Mouse (Mus musculus) liver, adult 2 months (tissue): ENCODE measurements around the gene Ptk7. TPM values are rescaled to one million over a fixed set of nuclear protein-coding genes. Genes with fewer than 3 reads are reported as not detected.

Experiments
- DNase-seq: peaks from one replicate; pipeline ENCODE4 v3.0.0-alpha.2; 2011; ENCODE audit warnings: low read depth, low spot score; ENCODE audit errors: extremely low read depth
- H3K27ac ChIP-seq: fragments of 200-500 bp; replicated peaks from 2 replicates; pipeline ENCODE4 v1.5.1; 2012; ENCODE audit warnings: low read depth, mild to moderate bottlenecking, control low read depth, inconsistent platforms, low read length; ENCODE audit not compliant: insufficient read depth
- H3K27me3 ChIP-seq: fragments of 200-500 bp; 2 replicates; pipeline ENCODE4 v1.6.1; 2012; ENCODE audit warnings: mild to moderate bottlenecking, moderate library complexity, low read length, inconsistent platforms; ENCODE audit not compliant: control insufficient read depth, insufficient read depth
- H3K36me3 ChIP-seq: fragments of 200-500 bp; 2 replicates; pipeline ENCODE4 v1.6.1; 2012; ENCODE audit warnings: low read length, inconsistent platforms; ENCODE audit not compliant: control insufficient read depth, insufficient read depth
- H3K4me1 ChIP-seq: fragments of 200-500 bp; 2 replicates; pipeline ENCODE4 v1.6.1; 2011; ENCODE audit warnings: low read length; ENCODE audit not compliant: control insufficient read depth, insufficient read depth
- H3K4me3 ChIP-seq: fragments of 200-500 bp; 2 replicates; pipeline ENCODE4 v1.5.1; 2011; ENCODE audit warnings: low read depth, mild to moderate bottlenecking, control low read depth, low read length, moderate library complexity; ENCODE audit not compliant: insufficient read depth
- H3K79me2 ChIP-seq: fragments of 200-500 bp; 2 replicates; pipeline ENCODE4 v1.6.1; 2012; ENCODE audit warnings: inconsistent platforms, mild to moderate bottlenecking, low read length, moderate library complexity; ENCODE audit not compliant: control insufficient read depth, insufficient read depth
- H3K9ac ChIP-seq: fragments of 200-500 bp; 2 replicates; pipeline ENCODE4 v1.6.1; 2012; ENCODE audit warnings: low read depth, mild to moderate bottlenecking, control low read depth, inconsistent platforms, low read length
- CTCF ChIP-seq: fragments of 200-500 bp; IDR thresholded peaks from 2 replicates; pipeline ENCODE4 v1.5.1; 2011; ENCODE audit warnings: low read depth, low read length, control low read depth
- POLR2A ChIP-seq: fragments of 200-500 bp; IDR thresholded peaks from 2 replicates; pipeline ENCODE4 v1.6.1; 2011; ENCODE audit warnings: low read length, control low read depth; ENCODE audit not compliant: insufficient read depth; ENCODE audit errors: extremely low read depth
- WGBS: fragments of 180-500 bp; shearing (Covaris S2); methylation state at CpG from one replicate; pipeline ENCODE4 v1.1.7; 2018; 5-methylcytosine and 5-hydroxymethylcytosine counted together
- polyA plus RNA-seq: library from polyadenylated mRNA; depleted of rRNA; stranded (reverse); fragments of >200 nt; gene quantifications from 2 replicates; pipeline ENCODE4 v1.2.3, GENCODE M21; 2012
- total RNA-seq: library from RNA; depleted of rRNA; stranded (reverse); fragments of >200 nt; gene quantifications from 2 replicates; pipeline ENCODE4 v1.2.3, GENCODE M21; 2014

Ptk7 gene
- total and polyA plus RNA-seq, 2 experiments = 0.65 to 0.66 TPM

- Histone ChIP-seq H3K27ac (no peak overlapping the region), H3K4me3 (no peak overlapping the region), H3K79me2 (no peaks in the 10 kb centered on the region), H3K27me3 (no peaks in the 10 kb centered on the region), H3K9ac (no peak overlapping the region), H3K4me1 (no peaks in the 10 kb centered on the region), H3K36me3 (no peaks in the 10 kb centered on the region)
- 70% methylated on average over 27 of the region's 27 CpGs for WGBS
- DNase-seq = no peak
- no peak for TF ChIP-seq CTCF
- TF ChIP-seq POLR2A = no peak
Observed at GRCm38 (mm10) chr17:46618769-46619682, 10.3 kb downstream of the Ptk7 start.

GRCm38 (mm10) chr17:46618394-46618768 is 10.9 kb downstream of the Ptk7 start:
- Histone ChIP-seq H3K27ac (no peak overlapping the region), H3K4me1 (no peaks in the 10 kb centered on the region), H3K79me2 (no peaks in the 10 kb centered on the region), H3K27me3 (no peaks in the 10 kb centered on the region), H3K9ac (no peak overlapping the region), H3K4me3 (no peak overlapping the region), H3K36me3 (no peaks in the 10 kb centered on the region)
- 79% methylated on average over 6 of the region's 6 CpGs for WGBS
- DNase-seq = no peak
- TF ChIP-seq POLR2A (no peak), CTCF (no peak)

- H3K36me3 ChIP-seq = no peaks in the 10 kb centered on the region
- no peaks in the 10 kb centered on the region for H3K27me3 ChIP-seq
- H3K27ac ChIP-seq = no peak overlapping the region
- 85% methylated on average over 12 of the region's 12 CpGs for WGBS
- DNase-seq = no peak
- H3K9ac ChIP-seq = no peak overlapping the region
- H3K4me3 ChIP-seq = no peak overlapping the region
- H3K4me1 ChIP-seq = no peaks in the 10 kb centered on the region
- no peaks in the 10 kb centered on the region for H3K79me2 ChIP-seq
- no peak for TF ChIP-seq CTCF
- no peak for TF ChIP-seq POLR2A
Observed at GRCm38 (mm10) chr17:46617799-46618198, 11.5 kb downstream of the Ptk7 start.

DNA sequence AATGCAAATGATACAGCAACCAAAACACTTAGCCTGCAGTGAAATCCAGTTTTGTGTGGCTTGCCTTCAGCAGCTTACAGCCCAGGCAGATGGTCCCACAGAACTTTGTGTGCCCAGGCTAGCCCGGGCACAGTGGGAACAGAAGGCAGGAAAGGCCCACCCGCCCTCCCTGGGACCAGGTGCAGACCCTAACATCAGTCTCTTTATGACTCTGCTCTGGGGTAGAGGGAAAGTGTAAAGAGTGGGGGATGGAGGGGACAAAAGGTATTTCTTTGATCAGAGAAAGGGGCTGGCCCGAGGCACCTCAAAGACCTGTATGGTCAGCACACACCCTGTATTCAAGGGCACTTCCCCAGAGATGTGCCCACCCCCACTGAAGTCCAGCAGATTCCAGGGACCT is 16.1 kb downstream of the Ptk7 start:
- Histone ChIP-seq H3K36me3 (no peaks in the 10 kb centered on the region), H3K4me3 (no peak overlapping the region), H3K4me1 (no peaks in the 10 kb centered on the region), H3K27ac (no peak overlapping the region), H3K79me2 (no peaks in the 10 kb centered on the region), H3K27me3 (no peaks in the 10 kb centered on the region), H3K9ac (no peak overlapping the region)
- no peak for TF ChIP-seq POLR2A
- TF ChIP-seq CTCF = no peak
- DNase-seq = no peak
- 78% methylated on average over 3 of the region's 3 CpGs for WGBS

DNA sequence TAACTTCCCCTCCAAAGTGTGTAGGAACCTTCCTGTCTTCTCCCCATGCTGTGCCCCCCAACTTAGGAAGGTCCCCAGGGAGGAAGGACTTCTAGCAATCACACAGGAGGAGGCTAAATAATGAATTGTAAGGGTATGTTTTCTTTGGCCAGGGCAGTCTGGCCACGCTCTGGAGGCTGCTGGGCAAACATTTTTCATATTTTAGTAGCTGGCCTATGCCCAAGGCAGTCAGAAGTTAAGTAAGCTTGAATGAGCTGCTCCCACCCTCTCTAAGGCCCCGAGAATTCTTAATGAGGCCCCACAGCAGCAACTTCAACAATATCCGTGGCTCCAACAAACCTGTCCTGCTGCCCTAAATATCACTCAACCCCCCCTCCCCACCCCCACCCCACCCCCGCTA is 16.5 kb downstream of the Ptk7 start:
- WGBS = 59% methylated on average over 4 of the region's 4 CpGs

DNA sequence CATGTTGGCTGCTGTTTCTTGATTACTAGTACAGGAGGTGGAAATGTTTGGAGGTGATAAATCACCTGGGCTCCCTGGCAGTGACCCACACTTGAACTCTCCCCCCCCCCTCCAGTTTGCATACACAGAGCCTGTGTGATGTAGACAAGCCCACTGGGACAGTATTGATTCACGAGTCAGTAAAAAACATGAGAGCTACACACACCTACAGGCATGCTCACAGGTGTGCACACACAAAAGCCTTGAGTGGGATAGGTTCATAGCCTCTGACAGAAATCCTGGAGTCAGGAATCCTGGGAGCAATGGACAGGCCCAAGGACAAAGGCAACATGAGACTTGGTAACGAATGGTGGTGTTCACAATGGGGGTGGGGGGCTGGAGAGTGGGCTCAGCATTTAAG is 17.1 kb downstream of the Ptk7 start:
- Histone ChIP-seq H3K79me2 (no peaks in the 10 kb centered on the region), H3K27ac (no peak overlapping the region), H3K27me3 (no peaks in the 10 kb centered on the region), H3K4me3 (no peak overlapping the region), H3K4me1 (no peaks in the 10 kb centered on the region), H3K9ac (no peak overlapping the region), H3K36me3 (no peaks in the 10 kb centered on the region)
- 77% methylated on average over 2 of the region's 2 CpGs for WGBS
- TF ChIP-seq POLR2A (no peak), CTCF (no peak)
- no peak for DNase-seq

More for the DNA sequence above, 16.5 kb downstream of the Ptk7 start:
- no peak overlapping the region for H3K4me3 ChIP-seq
- H3K27ac ChIP-seq = no peak overlapping the region
- no peaks in the 10 kb centered on the region for H3K4me1 ChIP-seq
- no peaks in the 10 kb centered on the region for H3K27me3 ChIP-seq
- DNase-seq = no peak
- no peak overlapping the region for H3K9ac ChIP-seq
- no peak for TF ChIP-seq POLR2A
- no peak for TF ChIP-seq CTCF
- no peaks in the 10 kb centered on the region for H3K36me3 ChIP-seq
- H3K79me2 ChIP-seq = no peaks in the 10 kb centered on the region
